Comparison of ENCODE assay signal across 17 mouse cellular contexts in the genomic region with DNA sequence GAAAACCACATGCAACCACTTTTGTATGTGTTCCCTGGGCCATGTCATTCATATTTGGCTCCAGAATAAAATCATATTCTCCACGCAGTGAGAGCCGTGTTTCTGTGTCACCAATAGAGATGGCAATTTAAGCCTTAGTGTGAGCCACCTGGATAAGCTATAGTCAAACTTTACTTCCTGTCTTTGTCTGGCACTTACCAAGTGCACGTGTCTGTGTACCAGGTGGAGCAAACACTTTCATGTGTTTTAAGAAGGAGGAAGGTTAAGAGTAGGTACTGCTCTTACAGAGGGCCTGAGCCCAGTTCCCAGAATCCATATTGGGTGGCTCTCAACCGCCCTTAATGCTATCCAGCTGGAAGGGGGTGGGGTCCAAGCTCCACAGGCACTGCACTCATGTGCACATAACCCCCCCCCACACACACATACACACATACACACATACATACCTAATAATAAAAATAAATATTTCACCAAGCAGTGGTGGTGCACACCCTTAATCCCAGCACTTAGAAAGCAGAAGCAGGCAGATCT. TPM values are rescaled to one million over a fixed set of nuclear protein-coding genes. Genes with fewer than 3 reads are reported as not detected.
DNase-seq lines count a peak whose midpoint lies in the region; ATAC-seq lines count a peak whose summit lies in the region.
"Had no signal": no experiment of that assay in that cellular context is flagged by ENCODE, and none has a peak within 500 bp of the region (broad histone marks: within the 10 kb centered on the region; RNA-seq: fewer than 3 reads in every experiment).

No protein-coding gene starts in this region.

- H3K4me3 ChIP-seq in lung, embryonic 15.5 days, result no peak overlapping the region
- no peak overlapping the region for H3K4me3 ChIP-seq in limb, embryonic 10.5 days
- no peak overlapping the region for H3K4me3 ChIP-seq in kidney, embryonic 14.5 days (ENCODE audit: low read length)
- H3K4me3 ChIP-seq: forebrain, embryonic 13.5 days; heart, adult 2 months; midbrain, embryonic 15.5 days had no signal

- peaks cover 11% of the 10 kb centered on the region; the same call in 1 of the 2 replicates for H3K4me1 ChIP-seq in lung, embryonic 15.5 days
- peaks cover 5% of the 10 kb centered on the region; the same call in 1 of the 2 replicates for H3K4me1 ChIP-seq in limb, embryonic 10.5 days
- no peaks in the 10 kb centered on the region for H3K4me1 ChIP-seq in kidney, embryonic 14.5 days (ENCODE audit: control insufficient read depth, insufficient read depth, low read length)
- H3K4me1 ChIP-seq: forebrain, embryonic 13.5 days; midbrain, embryonic 15.5 days had no signal

- H3K36me3 ChIP-seq in lung, embryonic 15.5 days, result peaks cover 9% of the 10 kb centered on the region; the same call in 1 of the 2 replicates
- peaks cover 27% of the 10 kb centered on the region for H3K36me3 ChIP-seq in limb, embryonic 10.5 days
- H3K36me3 ChIP-seq in kidney, embryonic 14.5 days (ENCODE audit: control insufficient read depth, insufficient read depth, low read length), result peaks cover 3% of the 10 kb centered on the region; the same call in 1 of the 2 replicates

- no peak overlapping the region for H3K9ac ChIP-seq in lung, embryonic 15.5 days
- no peak overlapping the region for H3K9ac ChIP-seq in kidney, embryonic 14.5 days (ENCODE audit: low read depth, low read length)
- H3K9ac ChIP-seq: forebrain, embryonic 13.5 days; midbrain, embryonic 15.5 days had no signal

- 61% methylated on average over 4 of the region's 4 CpGs for WGBS in lung, embryonic 15.5 days
- 91% methylated on average over 4 of the region's 4 CpGs for WGBS in limb, embryonic 10.5 days
- 87% methylated on average over 4 of the region's 4 CpGs for WGBS in kidney, embryonic 14.5 days

- 0 out of 2 replicates have a peak, but pooled peaks have one; percentile 41 for ATAC-seq in lung, embryonic 15.5 days (ENCODE audit: borderline replicate concordance, extremely low read depth, low FRiP score, low TSS enrichment)
- ATAC-seq in kidney, embryonic 14.5 days (ENCODE audit: low FRiP score, low TSS enrichment), result no peak
- ATAC-seq: forebrain, embryonic 13.5 days; midbrain, embryonic 15.5 days had no signal

- 0 out of 2 replicates have a peak overlapping the region, but pooled peaks have one; percentile 5 for H3K27ac ChIP-seq in lung, embryonic 15.5 days
- peak overlapping the region; percentile 30; the same call in 1 of the 2 replicates for H3K27ac ChIP-seq in limb, embryonic 10.5 days
- no peak overlapping the region for H3K27ac ChIP-seq in kidney, embryonic 14.5 days (ENCODE audit: low read depth, low read length)
- H3K27ac ChIP-seq: forebrain, embryonic 13.5 days; heart, adult 2 months; midbrain, embryonic 15.5 days had no signal

- no peak for DNase-seq in lung, postnatal 25 days (ENCODE audit: low spot score)
- DNase-seq in NIH3T3 (ENCODE audit: low read depth), result peak; percentile 6
- DNase-seq in limb, embryonic 10.5 days (ENCODE audit: low spot score), result no peak
- DNase-seq in thymus, postnatal 25 days, result peak; percentile 33
- no peak for DNase-seq in frontal cortex, postnatal 25 days (ENCODE audit: low spot score in 2 of 2)
- DNase-seq: adrenal gland, postnatal 36 days; cerebellum, adult 2 months; gastrocnemius, postnatal 25 days; heart, adult 2 months; kidney, adult 8-10 months; kidney, postnatal 25 days; lung, postnatal 10 days; retina, postnatal 1 day had no signal

- H3K27me3 ChIP-seq in lung, embryonic 15.5 days, result no peaks in the 10 kb centered on the region
- no peaks in the 10 kb centered on the region for H3K27me3 ChIP-seq in limb, embryonic 10.5 days (ENCODE audit: low read depth, poor library complexity, severe bottlenecking)
- H3K27me3 ChIP-seq in kidney, embryonic 14.5 days (ENCODE audit: control insufficient read depth, insufficient read depth, low read length), result no peaks in the 10 kb centered on the region
- H3K27me3 ChIP-seq: forebrain, embryonic 13.5 days; midbrain, embryonic 15.5 days had no signal

- H3K9me3 ChIP-seq in lung, embryonic 15.5 days, result no peaks in the 10 kb centered on the region
- H3K9me3 ChIP-seq in limb, embryonic 10.5 days (replicated peaks), result no peaks in the 10 kb centered on the region
- H3K9me3 ChIP-seq in kidney, embryonic 14.5 days (ENCODE audit: control insufficient read depth, low read length), result no peaks in the 10 kb centered on the region
- H3K9me3 ChIP-seq: forebrain, embryonic 13.5 days; midbrain, embryonic 15.5 days had no signal

- no peak overlapping the region for H3K4me2 ChIP-seq in lung, embryonic 15.5 days
- H3K4me2 ChIP-seq in kidney, embryonic 14.5 days (replicated peaks; ENCODE audit: low read depth, low read length), result no peak overlapping the region
- H3K4me2 ChIP-seq: forebrain, embryonic 13.5 days; midbrain, embryonic 15.5 days had no signal

RNA-seq across cellular contexts. Expression of gene Lgmn, which starts 14.5 kb away (rescaled TPM):
- polyA plus RNA-seq in lung, embryonic 15.5 days (2015; fragmentation: Nextera tagmentation; extraction: Ambion mirVana), result 115 and 127 TPM in 2 replicates
- 37.0 and 40.5 TPM in 2 replicates for polyA plus RNA-seq in limb, embryonic 10.5 days (2016; fragmentation: Nextera tagmentation; extraction: Ambion mirVana)
- 79.0 and 95.4 TPM in 2 replicates for polyA plus RNA-seq in kidney, embryonic 14.5 days (2014; fragmentation: Nextera tagmentation; extraction: Ambion mirVana)

RNA-seq across cellular contexts. Expression of gene Golga5, which starts 43.8 kb away (rescaled TPM):
- 31.3 and 33.6 TPM in 2 replicates for polyA plus RNA-seq in lung, embryonic 15.5 days (2015; fragmentation: Nextera tagmentation; extraction: Ambion mirVana)
- 27.1 and 30.9 TPM in 2 replicates for polyA plus RNA-seq in limb, embryonic 10.5 days (2016; fragmentation: Nextera tagmentation; extraction: Ambion mirVana)
- 23.3 and 39.3 TPM in 2 replicates for polyA plus RNA-seq in kidney, embryonic 14.5 days (2014; fragmentation: Nextera tagmentation; extraction: Ambion mirVana)

Comparison
In these comparisons a context has a peak if more than half of its experiments do, and no peak if none do; other contexts are left out.
1. DNase-seq: peak in NIH3T3 (single experiment) and thymus, postnatal 25 days (single experiment); none in lung, postnatal 25 days (single experiment), limb, embryonic 10.5 days (single experiment) and frontal cortex, postnatal 25 days (0 of 2).